Mouse (Mus musculus) C2C12 (cell line): Measurements from ENCODE around the gene Prnp.

Source experiments
- CTCF ChIP-seq: IDR thresholded peaks from one replicate; pipeline ENCODE4 v1.5.1; 2011; ENCODE audit not compliant: control insufficient read depth, insufficient read depth, insufficient read length
- USF1 ChIP-seq: IDR thresholded peaks from one replicate; pipeline ENCODE4 v1.6.1; 2011; ENCODE audit warnings: low read depth, mild to moderate bottlenecking, control low read depth, moderate library complexity

GRCm38 (mm10) chr2:131868983-131869382 lies 40.7 kb upstream of the Prnp start:
- TF ChIP-seq USF1 (no peak), CTCF (no peak)
